Mouse (Mus musculus): Measurements from ENCODE around the gene Hist2h3c2. TPM values are rescaled to one million over a fixed set of nuclear protein-coding genes. Genes with fewer than 3 reads are reported as not detected.

The Hist2h3c2 gene
- total and polyA plus RNA-seq, 3 experiments, result 1.3 to 1,173 (median 15.3) TPM

DNA sequence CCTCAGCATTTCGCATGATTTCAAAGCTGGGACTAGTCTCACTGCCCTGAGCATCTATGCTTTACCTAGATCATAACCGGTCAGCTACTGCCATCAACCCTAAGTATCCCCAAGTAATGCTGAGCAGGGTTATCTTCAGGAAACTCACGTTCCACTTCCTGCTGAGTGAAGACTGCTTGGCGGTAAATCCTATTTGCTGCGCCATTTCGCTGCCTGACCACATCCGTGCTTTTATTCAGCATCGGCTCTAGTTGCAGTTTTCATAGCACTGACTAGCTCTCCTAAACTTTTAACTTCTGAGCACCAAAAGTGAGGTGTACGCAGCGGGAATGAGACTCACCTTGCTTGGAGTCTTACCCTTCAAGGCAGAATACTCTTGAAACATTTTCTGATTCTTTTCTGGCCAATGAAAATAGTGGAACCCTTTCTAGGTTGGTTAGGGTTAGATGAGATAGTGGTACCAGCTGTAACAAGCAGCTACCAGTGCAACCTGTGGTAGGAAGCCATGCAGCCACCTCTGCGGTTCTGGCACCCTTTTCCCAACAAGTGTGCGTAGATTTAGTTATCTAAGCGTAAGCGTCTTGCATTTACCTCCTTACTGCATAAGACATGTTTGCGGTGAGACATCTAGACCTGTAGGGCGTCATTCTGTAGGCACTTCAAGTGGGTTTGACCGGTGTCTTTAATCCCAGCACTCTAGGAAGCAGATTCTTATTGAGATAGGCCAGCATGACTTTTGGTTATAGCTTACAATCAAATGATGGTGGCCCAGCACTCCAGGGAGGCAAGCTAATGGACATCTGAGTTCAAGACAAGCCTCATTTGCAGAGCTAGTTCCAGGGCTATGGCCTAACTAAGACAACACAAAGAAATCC, 34.9 kb upstream of the Hist2h3c2 start (continued):
- TF ChIP-seq MEF2A (IDR thresholded peaks at IDR 0.05; ENCODE audit: borderline replicate concordance, low read depth, low read length) (no peak), TCF12 (IDR thresholded peaks at IDR 0.05; ENCODE audit: low read depth, low read length) (no peak), RAD21 (IDR thresholded peaks at IDR 0.05; ENCODE audit: low read depth, low read length) (no peak)

DNA sequence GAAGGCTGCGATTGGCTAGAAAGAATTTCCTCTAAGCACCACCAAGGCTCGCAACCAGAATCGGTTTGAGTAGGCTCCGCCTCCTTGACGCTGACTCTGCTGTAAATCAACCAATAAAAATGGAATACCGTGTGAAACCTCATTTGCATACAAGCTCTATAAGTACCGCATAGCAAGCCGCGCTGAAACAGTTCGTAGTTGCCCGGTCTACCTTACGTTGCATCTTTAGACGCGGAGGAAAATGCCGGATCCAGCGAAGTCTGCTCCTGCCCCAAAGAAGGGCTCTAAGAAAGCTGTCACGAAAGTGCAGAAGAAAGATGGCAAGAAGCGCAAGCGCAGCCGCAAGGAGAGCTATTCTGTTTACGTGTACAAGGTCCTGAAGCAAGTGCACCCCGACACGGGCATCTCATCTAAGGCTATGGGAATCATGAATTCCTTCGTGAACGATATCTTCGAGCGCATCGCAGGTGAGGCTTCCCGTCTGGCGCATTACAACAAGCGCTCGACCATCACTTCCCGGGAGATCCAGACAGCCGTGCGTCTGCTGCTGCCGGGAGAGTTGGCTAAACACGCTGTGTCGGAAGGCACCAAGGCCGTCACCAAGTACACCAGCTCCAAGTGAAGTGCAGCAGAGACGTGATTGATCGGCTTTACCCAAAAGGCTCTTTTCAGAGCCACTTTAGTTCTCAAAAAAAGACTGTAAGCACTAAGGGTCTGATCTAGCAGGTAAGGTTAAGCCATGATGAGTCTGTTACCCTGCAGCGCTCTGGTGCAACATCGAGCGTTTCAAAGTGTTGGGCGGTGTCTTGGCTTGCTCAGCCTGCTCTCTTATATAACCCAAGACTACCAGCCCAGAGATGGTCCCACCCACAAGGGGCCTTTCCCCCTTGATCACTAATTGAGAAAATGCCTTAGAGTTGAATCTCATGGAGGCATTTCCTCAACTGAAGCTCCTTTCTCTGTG, 30.9 kb upstream of the Hist2h3c2 start, which contains the start of gene Hist2h2bb:
Gene Hist2h2bb, plus strand, starts transcription at position 242 of the 964 bp plus-strand sequence.
- H3K9ac ChIP-seq (ENCODE audit: insufficient read depth, low read depth), result peak within 1 kb of the TSS; percentile 98
- no peaks in the 10 kb centered on the region for H3K27me3 ChIP-seq (replicated peaks)
- H3K4me1 ChIP-seq (ENCODE audit: control insufficient read depth in 1 of 2, insufficient read depth in 2 of 2), result peaks cover 0 to 35% of the 10 kb centered on the region in 2 experiments; a peak in 3 of 4 replicates
- H3K36me3 ChIP-seq (replicated peaks in 1 of 2; ENCODE audit: control insufficient read depth in 1 of 2, insufficient read depth in 1 of 2, low read length in 1 of 2), result no peaks in the 10 kb centered on the region
- no peaks in the 10 kb centered on the region for H3K9me3 ChIP-seq (replicated peaks; ENCODE audit: low read length)
- peak within 1 kb of the TSS; percentile 98 for H3K27ac ChIP-seq (ENCODE audit: insufficient read depth, low read depth)
- peak within 1 kb of the TSS; percentile 49 to 69 (median 65) for H3K4me3 ChIP-seq (replicated peaks in 1 of 3; ENCODE audit: low read depth in 2 of 3, low read length in 2 of 3, poor library complexity in 1 of 3)
- H3K4me2 ChIP-seq (ENCODE audit: insufficient read depth, low read depth, poor library complexity, severe bottlenecking), result peak within 1 kb of the TSS; percentile 64
- in situ Hi-C loops (cut with MboI; ENCODE audit: low pct_ligation_motif_present, low pct_unique_long_range_greater_than_20kb, low sequenced_read_pairs) (no loop called here), dilution Hi-C loops (cut with MboI; ENCODE audit: extremely low pct_ligation_motif_present, extremely low pct_unique_long_range_greater_than_20kb, low sequenced_read_pairs) (no loop called here)
- 0 out of 2 replicates have a peak, but pooled peaks cover 6% of the 10 kb centered on the region for H3K79me2 ChIP-seq (replicated peaks; ENCODE audit: control insufficient read depth, extremely low read depth, insufficient read depth, poor library complexity, severe bottlenecking)
- peak; percentile 98 for DNase-seq (ENCODE audit: extremely low read depth)
- TF ChIP-seq HCFC1 (IDR thresholded peaks at IDR 0.05; ENCODE audit: low read depth, low read length), result peak; percentile 67
- peak; percentile 59 for TF ChIP-seq USF2 (conservative IDR thresholded peaks at IDR 0.05; ENCODE audit: low read depth, low read length)
- no peak for TF ChIP-seq JUND (conservative IDR thresholded peaks at IDR 0.05; ENCODE audit: low read depth, low read length)
- no peak for TF ChIP-seq ZC3H11A (IDR thresholded peaks at IDR 0.05; ENCODE audit: low read depth, low read length)
- TF ChIP-seq MAFK (IDR thresholded peaks at IDR 0.05; ENCODE audit: insufficient replicate concordance, low read length), result peak; percentile 87
- TF ChIP-seq TBP (conservative IDR thresholded peaks at IDR 0.05; ENCODE audit: low read depth, low read length), result peak; percentile 99
- TF ChIP-seq TCF12 (IDR thresholded peaks at IDR 0.05; ENCODE audit: low read depth, low read length), result peak; percentile 96
- no peak for TF ChIP-seq MAZ (IDR thresholded peaks at IDR 0.05; ENCODE audit: low read depth, low read length)
- TF ChIP-seq MAX (IDR thresholded peaks at IDR 0.05; ENCODE audit: low read length), result no peak; the same call in 1 of the 2 replicates
- peak; percentile 100 for TF ChIP-seq NELFE (IDR thresholded peaks at IDR 0.05; ENCODE audit: low read depth, low read length)
- no peak for TF ChIP-seq GABPA (IDR thresholded peaks at IDR 0.05; ENCODE audit: insufficient replicate concordance, low read depth, low read length)
- peak; percentile 100 for TF ChIP-seq ZMIZ1 (IDR thresholded peaks at IDR 0.05; ENCODE audit: low read depth, low read length)
- peak; percentile 98 for TF ChIP-seq POLR2AphosphoS2 (IDR thresholded peaks at IDR 0.05; ENCODE audit: low read depth, low read length)
- peak; percentile 58 for TF ChIP-seq ELF1 (IDR thresholded peaks at IDR 0.05; ENCODE audit: low read depth, low read length)
- TF ChIP-seq E2F4 (IDR thresholded peaks at IDR 0.05; ENCODE audit: insufficient replicate concordance, low read depth, low read length), result 0 out of 2 replicates have a peak, but pooled peaks have one; percentile 9
- no peak; the same call in 1 of the 2 replicates for TF ChIP-seq CHD1 (IDR thresholded peaks at IDR 0.05; ENCODE audit: low read depth, low read length)
- peak; percentile 42; the same call in 1 of the 2 replicates for TF ChIP-seq MYC (IDR thresholded peaks at IDR 0.05; ENCODE audit: low read depth, low read length)
- peak; percentile 97 for TF ChIP-seq POLR2A (IDR thresholded peaks at IDR 0.05; ENCODE audit: low read depth, low read length)
- no peak for TF ChIP-seq ZNF384 (IDR thresholded peaks at IDR 0.05; ENCODE audit: low read depth, low read length)
- TF ChIP-seq RCOR1 (conservative IDR thresholded peaks at IDR 0.05; ENCODE audit: low read depth, low read length), result peak; percentile 92; the same call in 1 of the 2 replicates
- TF ChIP-seq SIN3A (IDR thresholded peaks at IDR 0.05; ENCODE audit: low read length), result peak; percentile 78; the same call in 1 of the 2 replicates
- TF ChIP-seq ETS1 (conservative IDR thresholded peaks at IDR 0.05; ENCODE audit: low read depth, low read length), result no peak; the same call in 1 of the 2 replicates
- peak; percentile 65; the same call in 1 of the 2 replicates for TF ChIP-seq MEF2A (IDR thresholded peaks at IDR 0.05; ENCODE audit: borderline replicate concordance, low read depth, low read length)
- TF ChIP-seq RAD21 (IDR thresholded peaks at IDR 0.05; ENCODE audit: low read depth, low read length), result no peak
- peak; percentile 67 for TF ChIP-seq IRF4 (IDR thresholded peaks at IDR 0.05; ENCODE audit: low read depth, low read length)
- 0 out of 2 replicates have a peak, but pooled peaks have one; percentile 58 for TF ChIP-seq UBTF (IDR thresholded peaks at IDR 0.05; ENCODE audit: low read depth, low read length)
- TF ChIP-seq SMC3 (IDR thresholded peaks at IDR 0.05; ENCODE audit: low read depth, low read length), result peak; percentile 2; the same call in 1 of the 2 replicates
- peak; percentile 67 for TF ChIP-seq MXI1 (IDR thresholded peaks at IDR 0.05; ENCODE audit: low read depth, low read length)
- peak; percentile 46; the same call in 1 of the 2 replicates for TF ChIP-seq BHLHE40 (IDR thresholded peaks at IDR 0.05; ENCODE audit: low read depth, low read length)
- TF ChIP-seq NRF1 (IDR thresholded peaks at IDR 0.05; ENCODE audit: low read depth, low read length), result peak; percentile 81
- no peak for TF ChIP-seq PAX5 (IDR thresholded peaks at IDR 0.05; ENCODE audit: low read length)
